Mouse (Mus musculus): ENCODE results near the gene Cnot6.

DNA sequence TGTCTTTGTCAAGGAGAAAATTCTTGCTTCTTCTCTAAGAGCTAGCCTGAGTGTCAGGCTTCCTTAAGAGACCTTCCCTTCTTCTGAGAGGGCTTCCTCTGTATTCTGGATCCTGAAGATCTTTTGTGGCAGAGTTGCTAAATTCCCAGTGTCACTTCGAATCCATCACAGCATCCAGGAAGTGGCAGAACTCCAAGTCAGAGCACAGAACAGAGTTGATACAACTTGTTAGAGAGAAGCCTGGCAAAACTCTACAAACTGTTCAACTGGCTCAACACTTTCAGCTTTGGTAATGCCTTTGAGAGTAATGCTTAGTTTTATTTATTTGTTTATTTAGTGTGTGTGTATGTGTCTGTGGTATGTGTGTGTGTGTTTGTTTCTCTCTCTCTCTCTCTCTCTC, 25.1 kb upstream of the Cnot6 start:
- TF ChIP-seq CTCF (IDR thresholded peaks at IDR 0.05 in 2 of 3, conservative IDR thresholded peaks at IDR 0.05 in 1 of 3; ENCODE audit: control insufficient read depth in 1 of 3, insufficient read depth in 1 of 3, low read depth in 2 of 3, low read length in 3 of 3, poor library complexity in 1 of 3, severe bottlenecking in 1 of 3) (no peak), MAX (IDR thresholded peaks at IDR 0.05; ENCODE audit: low read length) (no peak), MXI1 (IDR thresholded peaks at IDR 0.05; ENCODE audit: low read depth, low read length) (no peak), NRF1 (IDR thresholded peaks at IDR 0.05; ENCODE audit: insufficient read depth, low read depth, low read length, poor library complexity, severe bottlenecking) (no peak), GATA1 (IDR thresholded peaks at IDR 0.05; ENCODE audit: low read depth, low read length) (no peak), ELF1 (IDR thresholded peaks at IDR 0.05; ENCODE audit: low read depth, low read length) (no peak), NELFE (IDR thresholded peaks at IDR 0.05; ENCODE audit: low read depth, low read length) (no peak)
